Mouse (Mus musculus) kidney, postnatal 14 days (tissue): ENCODE results near the gene Lrfn4.

ENCODE experiments used
- DNase-seq: peaks from one replicate; pipeline ENCODE4 v3.0.0; 2022; ENCODE audit warnings: mixed read lengths

The Lrfn4 gene

GRCm38 (mm10) chr19:4615151-4616093 lies at the start of gene Lrfn4:
TSS of gene Lrfn4 (minus strand) at chr19:4615667.
- DNase-seq, result peak; percentile 90

- DNase-seq, result no peak
Observed at GRCm38 (mm10) chr19:4658156-4658555, 42.7 kb upstream of the Lrfn4 start.

GRCm38 (mm10) chr19:4646917-4647492 lies 31.5 kb upstream of the Lrfn4 start:
- no peak for DNase-seq

GRCm38 (mm10) chr19:4644271-4644670 lies 28.8 kb upstream of the Lrfn4 start:
- peak; percentile 26 for DNase-seq

GRCm38 (mm10) chr19:4635986-4636385 lies 20.5 kb upstream of the Lrfn4 start:
- DNase-seq, result no peak

GRCm38 (mm10) chr19:4628819-4629218 lies 13.4 kb upstream of the Lrfn4 start:
- DNase-seq, result peak; percentile 68

- DNase-seq, result no peak
Observed at GRCm38 (mm10) chr19:4625829-4626535, 10.5 kb upstream of the Lrfn4 start.

GRCm38 (mm10) chr19:4625179-4625828 lies 9.8 kb upstream of the Lrfn4 start, which contains the start of gene Rce1:
TSS of gene Rce1 (minus strand) at chr19:4625641.
- DNase-seq, result peak; percentile 95

GRCm38 (mm10) chr19:4624406-4625178 lies 9.1 kb upstream of the Lrfn4 start:
- DNase-seq, result no peak

GRCm38 (mm10) chr19:4624006-4624405 lies 8.5 kb upstream of the Lrfn4 start:
- no peak for DNase-seq

GRCm38 (mm10) chr19:4623419-4623818 lies 8.0 kb upstream of the Lrfn4 start:
- no peak for DNase-seq

- DNase-seq, result no peak
Observed at GRCm38 (mm10) chr19:4622780-4623179, 7.3 kb upstream of the Lrfn4 start.

GRCm38 (mm10) chr19:4620721-4621120 lies 5.3 kb upstream of the Lrfn4 start:
- DNase-seq, result no peak

- DNase-seq, result no peak
Observed at GRCm38 (mm10) chr19:4619461-4619860, 4.0 kb upstream of the Lrfn4 start.

GRCm38 (mm10) chr19:4618183-4618582 lies 2.7 kb upstream of the Lrfn4 start:
- no peak for DNase-seq

GRCm38 (mm10) chr19:4616546-4616945 lies 1.1 kb upstream of the Lrfn4 start:
- DNase-seq, result no peak

- peak; percentile 52 for DNase-seq
Observed at GRCm38 (mm10) chr19:4614305-4615150, 939 bp downstream of the Lrfn4 start.

- no peak for DNase-seq
Observed at GRCm38 (mm10) chr19:4613464-4614304, 1.8 kb downstream of the Lrfn4 start.

GRCm38 (mm10) chr19:4612181-4612961 lies 3.1 kb downstream of the Lrfn4 start:
- no peak for DNase-seq
